Mouse (Mus musculus): ENCODE measurements at regions not wholly inside any gene's neighbourhood (a gene's known extent, or its start where the extent isn't known, plus 50 kb on each side); places are given as distances from the start of the nearest gene placed in this dataset.

- intact Hi-C loops (cut with DNase I), result no loop called here
- no peak for DNase-seq
These were observed 273.5 kb downstream of the Mex3b start for GRCm38 (mm10) chr7:83140658-83141057.

GRCm38 (mm10) chr7:83144018-83144417, 276.9 kb downstream of the Mex3b start:
- intact Hi-C loops (cut with DNase I), result no loop called here
- DNase-seq, result no peak

DNA sequence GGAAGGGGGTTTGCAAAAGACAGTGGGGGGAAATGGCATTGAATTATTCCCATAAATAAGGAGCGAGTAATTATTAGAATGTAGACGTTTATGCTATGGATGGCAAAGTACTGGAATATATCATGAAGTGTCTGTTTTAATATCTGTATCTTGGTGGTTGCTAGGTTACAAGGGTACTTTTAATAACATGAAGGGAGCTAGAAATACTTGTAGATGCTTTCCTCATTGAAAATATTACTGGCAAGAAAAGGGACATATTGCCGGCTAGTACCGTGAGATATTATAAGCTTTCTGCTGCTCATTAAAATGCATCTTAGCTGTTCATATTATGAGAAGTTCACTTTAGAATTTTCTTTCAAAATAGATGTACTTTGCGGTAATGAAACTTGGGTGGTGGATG, 278.4 kb downstream of the Mex3b start:
- DNase-seq, result no peak
- intact Hi-C loops (cut with DNase I), result no loop called here

- intact Hi-C loops (cut with DNase I), result no loop called here
- DNase-seq, result no peak
These were observed 294.1 kb downstream of the Mex3b start for GRCm38 (mm10) chr7:83161226-83161625.

- intact Hi-C loops (cut with DNase I), result no loop called here
- no peak for DNase-seq
These were observed 295.7 kb downstream of the Mex3b start for GRCm38 (mm10) chr7:83162868-83163267.

DNA sequence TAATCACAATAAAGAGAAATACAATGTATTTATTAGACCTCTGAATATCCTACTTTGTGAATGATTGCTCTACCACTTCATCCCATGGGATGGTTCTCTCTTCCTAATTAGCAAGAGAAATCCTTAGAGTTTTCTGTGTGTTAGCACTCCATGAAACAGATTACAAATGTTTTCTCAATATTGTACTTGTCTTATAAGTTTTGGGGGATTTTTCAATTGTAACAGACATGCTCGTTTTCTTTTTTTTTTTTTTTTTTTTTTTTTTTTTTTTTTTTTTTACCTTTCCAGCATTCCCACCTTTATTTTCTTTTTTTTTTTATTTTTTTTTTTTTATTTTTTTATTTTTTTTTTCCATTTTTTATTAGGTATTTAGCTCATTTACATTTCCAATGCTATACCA, 312.3 kb downstream of the Mex3b start:
- intact Hi-C loops (cut with DNase I), result no loop called here
- no peak for DNase-seq

- DNase-seq, result no peak
- intact Hi-C loops (cut with DNase I), result no loop called here
These were observed 319.2 kb downstream of the Mex3b start for GRCm38 (mm10) chr7:83186341-83186740.

DNA sequence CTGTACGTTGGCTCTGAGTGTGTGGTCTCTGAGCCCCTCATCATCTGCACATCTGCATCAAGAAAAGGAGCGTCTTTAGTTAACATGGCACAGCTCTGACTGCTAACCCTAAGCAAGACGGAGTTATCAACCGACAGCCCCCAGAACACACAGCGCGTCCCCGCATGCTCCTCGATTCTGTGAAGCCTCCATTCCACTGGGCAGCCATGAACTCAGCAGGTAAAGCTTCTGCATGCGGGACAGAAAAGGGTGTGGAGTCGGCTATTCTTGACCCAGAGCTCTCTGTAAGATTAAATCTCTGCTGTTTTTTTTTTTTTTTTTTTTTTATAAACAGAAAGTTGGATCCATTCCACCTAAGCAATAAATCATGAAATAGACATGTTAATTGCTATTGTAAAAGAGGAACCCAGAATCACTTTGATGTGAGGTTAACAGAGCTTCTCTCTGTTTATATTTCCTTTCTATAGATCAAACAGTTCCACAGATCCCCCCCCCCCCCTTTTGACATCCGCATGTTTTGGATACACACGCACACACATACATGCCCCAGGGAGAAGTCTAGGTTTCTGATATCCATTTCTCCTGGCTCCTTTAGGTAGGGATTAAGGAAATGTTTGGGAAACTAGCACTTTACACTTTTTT, 328.9 kb downstream of the Mex3b start:
- intact Hi-C loops (cut with DNase I), result no loop called here
- no peak for DNase-seq

- DNase-seq, result no peak
- intact Hi-C loops (cut with DNase I), result no loop called here
These were observed 330.4 kb downstream of the Mex3b start for GRCm38 (mm10) chr7:83197490-83197889.

DNA sequence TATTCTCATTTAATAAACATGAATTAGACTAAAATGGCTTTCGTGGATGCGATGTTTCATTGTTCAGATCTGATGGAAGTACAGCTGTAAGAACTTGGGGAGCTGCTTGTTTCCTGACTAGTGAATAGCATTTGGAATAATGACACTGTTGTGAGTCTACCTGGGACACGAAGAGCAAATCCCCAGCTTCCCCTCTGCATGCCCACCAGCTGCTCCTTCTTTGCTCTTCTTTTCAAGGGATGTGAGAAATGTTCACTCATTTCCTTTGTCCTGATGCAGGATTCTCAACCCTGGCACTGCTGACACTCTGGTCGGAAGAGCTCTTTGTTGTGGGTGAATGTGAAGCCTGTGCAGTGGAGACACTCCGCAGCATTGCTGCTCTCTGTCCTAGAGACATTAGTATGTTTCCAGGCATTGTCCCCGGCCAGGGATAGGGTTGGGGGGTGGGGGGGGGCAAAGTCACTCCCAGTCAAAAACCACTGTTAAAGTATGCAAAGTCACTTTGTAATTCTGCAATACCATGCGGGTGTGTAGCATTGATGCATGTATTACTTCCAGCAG, 334.1 kb downstream of the Mex3b start:
- no peak for DNase-seq
- intact Hi-C loops (cut with DNase I), result no loop called here

- intact Hi-C loops (cut with DNase I), result no loop called here
- peak; percentile 23 to 24 for DNase-seq
These were observed 334.8 kb downstream of the Mex3b start for GRCm38 (mm10) chr7:83201768-83202493.

GRCm38 (mm10) chr7:83203311-83204012, 336.3 kb downstream of the Mex3b start:
- intact Hi-C loops (cut with DNase I), result no loop called here

DNA sequence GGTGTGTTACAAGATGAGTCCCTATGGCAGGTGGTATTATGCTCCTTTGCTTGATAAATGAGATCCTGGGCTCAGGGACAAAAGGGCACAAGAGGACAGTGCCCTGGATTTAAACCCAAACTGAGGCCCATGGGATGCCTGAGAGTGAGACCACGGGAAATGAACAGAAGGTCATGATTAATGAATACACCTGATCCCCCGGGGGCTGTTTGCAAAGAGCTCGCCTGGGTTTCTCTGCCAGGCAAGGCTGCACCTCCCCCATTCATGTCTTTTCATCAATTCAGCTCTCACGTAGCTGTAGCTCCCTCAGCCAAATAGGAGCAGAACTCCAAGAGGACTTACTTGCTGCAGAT, 336.9 kb downstream of the Mex3b start:
- no peak for DNase-seq
- intact Hi-C loops (cut with DNase I), result no loop called here

More at GRCm38 (mm10) chr7:83203311-83204012, 336.3 kb downstream of the Mex3b start:
- no peak for DNase-seq

GRCm38 (mm10) chr7:83204701-83205100, 337.6 kb downstream of the Mex3b start:
- DNase-seq, result no peak
- intact Hi-C loops (cut with DNase I), result no loop called here

DNA sequence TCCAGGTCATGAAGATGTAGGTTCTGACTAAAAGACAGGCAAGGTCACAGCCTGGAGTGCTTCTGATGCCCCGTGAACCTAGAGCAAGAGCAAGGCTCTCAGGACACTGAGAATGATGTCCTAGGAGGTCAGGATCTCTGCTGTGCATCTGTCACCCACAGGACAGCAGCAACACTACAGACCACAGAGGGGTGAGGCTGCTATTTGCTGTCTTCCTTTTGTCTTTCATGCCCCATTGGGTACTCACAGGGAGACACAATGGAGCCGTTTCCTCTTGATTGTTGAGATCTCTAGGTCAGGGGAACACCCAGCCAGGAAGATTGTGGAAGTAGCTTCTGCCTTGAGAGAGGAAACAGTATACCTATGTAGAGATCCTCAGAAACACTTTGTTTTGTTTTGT, 339.9 kb downstream of the Mex3b start:
- intact Hi-C loops (cut with DNase I), result no loop called here
- no peak for DNase-seq

DNA sequence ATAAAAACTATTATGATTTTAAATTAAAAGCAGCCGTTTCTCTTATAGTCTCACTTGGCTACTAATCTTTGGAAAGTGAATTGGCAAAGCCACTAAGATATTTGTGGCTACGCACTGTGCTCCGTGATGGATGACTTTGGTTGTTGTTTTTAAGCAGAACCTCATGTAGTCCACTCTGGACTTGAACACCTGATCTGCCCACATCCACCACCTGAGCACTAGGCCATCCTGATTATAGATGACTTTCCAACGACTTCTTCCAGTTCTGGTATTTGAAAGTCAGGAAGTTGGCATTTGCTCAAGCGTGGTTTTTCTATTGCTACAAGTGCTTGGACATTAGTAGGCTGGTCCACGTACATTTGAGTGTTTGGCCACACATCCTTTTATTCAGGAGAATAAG, 344.5 kb downstream of the Mex3b start:
- intact Hi-C loops (cut with DNase I), result no loop called here
- DNase-seq, result no peak

GRCm38 (mm10) chr7:83222029-83222722, 355.0 kb downstream of the Mex3b start:
- intact Hi-C loops (cut with DNase I), result no loop called here
- no peak for DNase-seq

- DNase-seq, result no peak
- intact Hi-C loops (cut with DNase I), result no loop called here
These were observed 357.2 kb upstream of the Tmc3 start for GRCm38 (mm10) chr7:83227262-83228108.

DNA sequence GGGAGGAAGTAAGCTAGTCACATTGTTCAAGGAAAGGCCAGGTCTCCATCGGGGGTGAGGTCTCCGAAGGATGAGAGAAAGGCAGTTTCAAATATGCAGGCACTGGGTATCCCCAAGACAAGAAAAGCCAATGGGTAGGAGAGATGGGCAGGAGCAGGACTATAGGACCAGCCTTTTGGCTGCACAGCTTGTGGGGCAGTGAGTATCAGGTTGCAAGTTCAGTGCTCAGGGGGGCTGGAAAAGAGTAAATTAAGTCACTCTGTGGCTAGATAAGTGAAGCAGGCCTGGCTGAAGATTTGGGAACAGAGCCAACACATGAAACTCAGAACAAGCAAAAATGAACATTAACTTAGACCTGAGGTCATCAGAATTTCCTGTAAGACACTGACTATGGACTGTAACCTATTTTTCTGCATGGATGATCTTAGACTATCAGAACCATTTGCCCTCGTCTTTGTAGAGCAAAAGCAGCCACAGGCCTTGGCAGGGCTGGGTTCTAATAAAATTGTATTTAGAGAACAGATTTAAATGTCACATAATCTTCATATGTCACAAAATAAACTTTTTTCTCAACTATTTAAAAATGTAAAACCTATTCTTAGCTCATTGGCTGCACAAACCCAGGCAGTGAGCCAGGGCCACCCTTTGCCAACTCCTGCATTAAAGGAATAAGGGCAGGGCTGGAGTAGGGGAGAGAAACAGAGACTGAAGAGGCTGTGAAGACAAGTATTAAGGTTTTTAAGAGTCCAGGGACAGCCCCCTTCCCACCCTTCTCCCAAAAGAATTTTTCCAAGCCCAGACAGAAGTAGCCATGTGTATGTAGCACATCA, 354.0 kb upstream of the Tmc3 start:
- intact Hi-C loops (cut with DNase I), result no loop called here
- peak in 1 of 2 experiments; percentile 6 for DNase-seq

Data from gastrocnemius, postnatal 36 days (tissue).